ENCODE assay signal across 20 mouse cellular contexts in genomic region chr6:72329019-72329418, GRCm38 (mm10). TPM values are rescaled to one million over a fixed set of nuclear protein-coding genes. Genes with fewer than 3 reads are reported as not detected.
"Had no signal": no experiment of that assay in that cellular context is flagged by ENCODE, and none has a peak within 500 bp of the region (broad histone marks: within the 10 kb centered on the region; RNA-seq: fewer than 3 reads in every experiment).

No protein-coding gene starts in this region.

- H3K4me2 ChIP-seq: lung, embryonic 14.5 days; midbrain, embryonic 13.5 days; neural tube, embryonic 13.5 days; neural tube, embryonic 15.5 days; stomach, embryonic 15.5 days had no signal

- H3K27me3 ChIP-seq: midbrain, embryonic 13.5 days; neural tube, embryonic 13.5 days; neural tube, embryonic 15.5 days; stomach, embryonic 15.5 days had no signal

- H3K4me3 ChIP-seq: midbrain, embryonic 10.5 days; midbrain, embryonic 13.5 days; myocyte; neural tube, embryonic 13.5 days; neural tube, embryonic 15.5 days; stomach, embryonic 15.5 days had no signal

- DNase-seq: lung, adult 18-20 months; lung, embryonic 14.5 days; lung, postnatal 10 days; lung, postnatal 4 days; retina, postnatal 1 day; right cerebral cortex, adult 18-20 months; thymus, adult 2 months; thymus, postnatal 25 days had no signal

- H3K9me3 ChIP-seq: midbrain, embryonic 10.5 days; midbrain, embryonic 13.5 days; neural tube, embryonic 13.5 days; neural tube, embryonic 15.5 days; stomach, embryonic 15.5 days had no signal

- H3K9ac ChIP-seq: liver, embryonic 14.5 days; lung, embryonic 14.5 days; midbrain, embryonic 13.5 days; neural tube, embryonic 13.5 days; neural tube, embryonic 15.5 days; stomach, embryonic 15.5 days had no signal

- ATAC-seq: midbrain, embryonic 13.5 days; midbrain, embryonic 16.5 days had no signal

- H3K4me1 ChIP-seq: midbrain, embryonic 10.5 days; midbrain, embryonic 13.5 days; neural tube, embryonic 13.5 days; neural tube, embryonic 15.5 days; stomach, embryonic 15.5 days had no signal

- H3K27ac ChIP-seq: liver, embryonic 14.5 days; midbrain, embryonic 10.5 days; midbrain, embryonic 13.5 days; neural tube, embryonic 13.5 days; neural tube, embryonic 15.5 days; stomach, embryonic 15.5 days; stomach, postnatal 0 days had no signal

RNA-seq across cellular contexts. Expression of gene Sftpb, which starts 24.6 kb away (rescaled TPM):
- total RNA-seq: megakaryocyte-erythroid progenitor cell, adult 5-6 weeks had no signal
- polyA plus RNA-seq: liver, embryonic 14.5 days; liver, embryonic 16.5 days; midbrain, embryonic 10.5 days; midbrain, embryonic 13.5 days; myocyte; neural tube, embryonic 11.5 days; stomach, postnatal 0 days had no signal
